Comparison of ENCODE assay signal across 21 mouse cellular contexts in genomic region chr6:115349641-115350464, GRCm38 (mm10). TPM values are rescaled to one million over a fixed set of nuclear protein-coding genes. Genes with fewer than 3 reads are reported as not detected.
DNase-seq lines count a peak whose midpoint lies in the region; ATAC-seq and TF ChIP-seq lines count a peak whose summit lies in the region.
"Had no signal": no experiment of that assay in that cellular context is flagged by ENCODE, and none has a peak within 500 bp of the region (broad histone marks: within the 10 kb centered on the region; RNA-seq: fewer than 3 reads in every experiment).

No protein-coding gene starts in this region.

- 51% methylated on average over 5 of the region's 5 CpGs for WGBS in kidney, embryonic 14.5 days
- 31% methylated on average over 5 of the region's 5 CpGs for WGBS in lung, postnatal 0 days
- 28% methylated on average over 5 of the region's 5 CpGs for WGBS in intestine, embryonic 15.5 days

- H3K4me2 ChIP-seq in kidney, embryonic 14.5 days (replicated peaks; ENCODE audit: low read depth, low read length), result no peak overlapping the region
- H3K4me2 ChIP-seq in lung, postnatal 0 days (replicated peaks; ENCODE audit: low read depth, low read length), result no peak overlapping the region
- no peak overlapping the region for H3K4me2 ChIP-seq in intestine, embryonic 15.5 days (replicated peaks)
- H3K4me2 ChIP-seq: hindbrain, embryonic 14.5 days; limb, embryonic 15.5 days; midbrain, embryonic 13.5 days had no signal

- H3K27ac ChIP-seq in kidney, embryonic 14.5 days (ENCODE audit: low read depth, low read length), result peak overlapping the region; percentile 55
- H3K27ac ChIP-seq in lung, postnatal 0 days (ENCODE audit: low read length), result no peak overlapping the region
- H3K27ac ChIP-seq in intestine, embryonic 15.5 days, result peak overlapping the region; percentile 60; the same call in 1 of the 2 replicates
- H3K27ac ChIP-seq: embryonic facial prominence, embryonic 10.5 days; hindbrain, embryonic 14.5 days; left cerebral cortex, adult 2 months; limb, embryonic 15.5 days; midbrain, embryonic 13.5 days had no signal

- peaks cover 4% of the 10 kb centered on the region; the same call in 1 of the 2 replicates for H3K9me3 ChIP-seq in kidney, embryonic 14.5 days (ENCODE audit: control insufficient read depth, low read length)
- H3K9me3 ChIP-seq in lung, postnatal 0 days (ENCODE audit: low read length), result no peaks in the 10 kb centered on the region
- no peaks in the 10 kb centered on the region for H3K9me3 ChIP-seq in intestine, embryonic 15.5 days
- H3K9me3 ChIP-seq: embryonic facial prominence, embryonic 10.5 days; G1E; limb, embryonic 15.5 days; midbrain, embryonic 13.5 days had no signal

- no peak overlapping the region for H3K9ac ChIP-seq in kidney, embryonic 14.5 days (ENCODE audit: low read depth, low read length)
- no peak overlapping the region for H3K9ac ChIP-seq in lung, postnatal 0 days (replicated peaks; ENCODE audit: low read depth)
- H3K9ac ChIP-seq in intestine, embryonic 15.5 days, result no peak overlapping the region
- H3K9ac ChIP-seq: hindbrain, embryonic 14.5 days; limb, embryonic 15.5 days; midbrain, embryonic 13.5 days had no signal

- intact Hi-C loops in left cerebral cortex, postnatal 4 days (cut with DNase I), result no loop called here
- intact Hi-C loops in left cerebral cortex, postnatal 14 days (cut with DNase I), result no loop called here

- 0 out of 2 replicates have a peak, but pooled peaks cover 3% of the 10 kb centered on the region for H3K4me1 ChIP-seq in kidney, embryonic 14.5 days (ENCODE audit: control insufficient read depth, insufficient read depth, low read length)
- H3K4me1 ChIP-seq in lung, postnatal 0 days (ENCODE audit: insufficient read depth, low read depth, low read length), result no peaks in the 10 kb centered on the region
- 0 out of 2 replicates have a peak, but pooled peaks cover 3% of the 10 kb centered on the region for H3K4me1 ChIP-seq in intestine, embryonic 15.5 days (replicated peaks)
- H3K4me1 ChIP-seq: embryonic facial prominence, embryonic 10.5 days; limb, embryonic 15.5 days had no signal

- no peaks in the 10 kb centered on the region for H3K27me3 ChIP-seq in kidney, embryonic 14.5 days (ENCODE audit: control insufficient read depth, insufficient read depth, low read length)
- no peaks in the 10 kb centered on the region for H3K27me3 ChIP-seq in lung, postnatal 0 days (replicated peaks; ENCODE audit: insufficient read depth, low read length)
- no peaks in the 10 kb centered on the region for H3K27me3 ChIP-seq in intestine, embryonic 15.5 days (replicated peaks)
- H3K27me3 ChIP-seq: limb, embryonic 15.5 days; midbrain, embryonic 13.5 days had no signal

- ATAC-seq in kidney, embryonic 14.5 days (ENCODE audit: low FRiP score, low TSS enrichment), result 0 out of 2 replicates have a peak, but pooled peaks have one; percentile 46
- peak; percentile 53 for ATAC-seq in lung, postnatal 0 days
- ATAC-seq in intestine, embryonic 15.5 days, result peak; percentile 86
- ATAC-seq: midbrain, embryonic 13.5 days had no signal

- no peak for TF ChIP-seq CTCF in lung, postnatal 0 days (IDR thresholded peaks at IDR 0.05)

- H3K36me3 ChIP-seq in kidney, embryonic 14.5 days (ENCODE audit: control insufficient read depth, insufficient read depth, low read length), result no peaks in the 10 kb centered on the region
- H3K36me3 ChIP-seq in lung, postnatal 0 days (ENCODE audit: insufficient read depth, low read length), result no peaks in the 10 kb centered on the region
- H3K36me3 ChIP-seq in intestine, embryonic 15.5 days, result no peaks in the 10 kb centered on the region
- H3K36me3 ChIP-seq: embryonic facial prominence, embryonic 10.5 days; G1E; limb, embryonic 15.5 days; midbrain, embryonic 13.5 days had no signal

- no peak for DNase-seq in kidney, adult 8-10 months
- peak; percentile 62 for DNase-seq in lung, postnatal 0 days (ENCODE audit: low spot score)
- DNase-seq in lung, postnatal 25 days (ENCODE audit: low spot score), result no peak
- DNase-seq in left cerebral cortex, adult 11 months (ENCODE audit: low spot score), result no peak
- no peak for DNase-seq in left cerebral cortex, postnatal 4 days
- DNase-seq in left cerebral cortex, postnatal 14 days (ENCODE audit: low spot score in 2 of 2), result no peak
- DNase-seq: cerebellum, adult 11 months; cerebellum, postnatal 25 days; gastrocnemius, postnatal 14 days; heart, postnatal 10 days; lung, adult 2 months; thymus, adult 2 months had no signal

- TF ChIP-seq EP300 in lung, postnatal 0 days (IDR thresholded peaks at IDR 0.05), result no peak

- no peak overlapping the region for H3K4me3 ChIP-seq in kidney, embryonic 14.5 days (ENCODE audit: low read length)
- no peak overlapping the region for H3K4me3 ChIP-seq in lung, postnatal 0 days (ENCODE audit: low read depth, low read length)
- H3K4me3 ChIP-seq in intestine, embryonic 15.5 days (replicated peaks), result no peak overlapping the region
- H3K4me3 ChIP-seq: embryonic facial prominence, embryonic 10.5 days; erythroblast, embryonic 14.5 days; left cerebral cortex, adult 2 months; limb, embryonic 15.5 days; midbrain, embryonic 13.5 days had no signal

RNA-seq across cellular contexts. Expression of gene Pparg, which starts 10.9 kb away (rescaled TPM):
- polyA plus RNA-seq in kidney, embryonic 14.5 days (2014; fragmentation: Nextera tagmentation; extraction: Ambion mirVana), result 3.9 and 4.6 TPM in 2 replicates
- 6.7 and 7.7 TPM in 2 replicates for polyA plus RNA-seq in lung, postnatal 0 days (2015; fragmentation: Nextera tagmentation; extraction: Ambion mirVana)
- 15.5 and 17.9 TPM in 2 replicates for polyA plus RNA-seq in intestine, embryonic 15.5 days (2015; fragmentation: Nextera tagmentation; extraction: Ambion mirVana)
- total RNA-seq in left cerebral cortex, postnatal 4 days (2021), result 1 to 10 TPM; 1.0 to 2.0 TPM
- total RNA-seq in left cerebral cortex, postnatal 14 days (2021), result 1 to 10 TPM; 4.1 to 6.4 TPM
- total RNA-seq: G1E had no signal
- polyA plus RNA-seq: erythroblast, embryonic 14.5 days; G1E had no signal
